Mouse (Mus musculus) hematopoietic stem cell, adult 5-6 weeks (primary cell): Measurements from ENCODE around the gene Pcp4. TPM values are rescaled to one million over a fixed set of nuclear protein-coding genes. Genes with fewer than 3 reads are reported as not detected.

Experiments used
- ATAC-seq, 2 experiments: fragments of 125-278 bp in 1 of 2; replicated peaks in 1 of 2; 2 replicates each; pipeline ENCODE4 v1.8.0; 2016 to 2017; ENCODE audit warnings: inconsistent platforms in 2 of 2, mild to moderate bottlenecking in 2 of 2, moderate number of reproducible peaks in 2 of 2, low read depth in 1 of 2, moderate TSS enrichment in 1 of 2; ENCODE audit not compliant: low FRiP score in 2 of 2, poor library complexity in 2 of 2, severe bottlenecking in 2 of 2, insufficient read depth in 1 of 2, low TSS enrichment in 1 of 2
- total RNA-seq: library from RNA; stranded (forward); fragments of 172-1452, 232-1000 nt; gene quantifications from 2 replicates; pipeline ENCODE4 v1.2.3, GENCODE M21; 2017

Gene Pcp4
- total RNA-seq, 1 experiment from 2014 or later = not detected

DNA sequence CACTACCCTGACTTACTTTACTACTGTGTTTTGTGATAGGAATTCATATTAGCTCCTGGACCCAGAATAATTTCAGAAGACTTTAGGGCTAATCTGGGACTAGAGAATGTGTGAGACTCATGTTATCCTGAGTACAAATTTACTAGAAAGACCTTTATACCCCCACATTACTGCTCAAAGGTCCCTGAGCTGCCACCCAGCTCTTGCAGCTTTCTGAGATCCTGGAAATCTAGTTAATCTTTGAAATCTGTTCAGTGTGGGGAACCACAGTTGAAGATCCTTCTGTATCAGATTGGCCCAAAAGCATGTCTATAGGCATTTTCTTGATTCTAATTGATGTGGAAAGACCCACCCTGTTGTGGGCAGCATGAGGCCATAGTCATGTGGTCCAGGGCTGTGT, 69.0 kb downstream of the Pcp4 start:
- ATAC-seq = no peak

DNA sequence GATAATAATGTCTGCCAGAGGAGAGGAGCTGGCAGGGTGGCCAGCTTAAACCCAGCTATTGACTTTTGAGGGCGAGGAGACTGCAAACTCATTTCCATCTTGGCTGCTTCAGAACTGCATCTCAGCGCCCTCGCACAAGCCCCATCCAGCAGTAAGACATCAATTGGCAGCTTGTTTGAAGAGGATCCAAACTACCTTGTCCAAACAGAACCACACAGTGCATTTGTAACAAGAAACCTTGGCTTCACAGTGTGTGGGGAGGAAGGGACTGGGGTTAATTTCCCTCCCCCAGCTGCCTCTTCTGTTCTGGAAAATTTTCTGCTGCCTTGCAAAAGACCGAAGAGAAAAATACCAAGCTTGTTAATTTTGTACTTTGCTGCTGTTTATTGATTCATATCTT, 71.7 kb downstream of the Pcp4 start:
- no peak for ATAC-seq

DNA sequence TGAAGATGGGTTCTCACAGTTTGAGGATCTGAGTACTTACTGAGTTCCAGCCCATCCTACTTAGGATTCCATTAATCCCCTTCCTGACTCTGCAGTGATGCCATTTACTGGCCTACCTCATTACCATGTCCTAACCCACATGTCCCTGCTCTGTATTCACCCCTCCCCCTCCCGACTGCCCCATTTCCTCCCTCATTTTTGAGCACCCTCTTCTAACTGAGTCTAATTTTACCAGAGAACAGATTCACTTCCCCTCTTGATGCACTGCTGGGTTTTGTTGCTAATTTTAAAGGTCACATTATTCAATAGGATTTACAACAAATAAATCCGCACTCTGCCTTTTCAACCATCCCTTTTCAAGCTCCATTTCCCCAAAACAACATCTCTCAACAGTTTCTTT, 73.7 kb downstream of the Pcp4 start:
- no peak for ATAC-seq

DNA sequence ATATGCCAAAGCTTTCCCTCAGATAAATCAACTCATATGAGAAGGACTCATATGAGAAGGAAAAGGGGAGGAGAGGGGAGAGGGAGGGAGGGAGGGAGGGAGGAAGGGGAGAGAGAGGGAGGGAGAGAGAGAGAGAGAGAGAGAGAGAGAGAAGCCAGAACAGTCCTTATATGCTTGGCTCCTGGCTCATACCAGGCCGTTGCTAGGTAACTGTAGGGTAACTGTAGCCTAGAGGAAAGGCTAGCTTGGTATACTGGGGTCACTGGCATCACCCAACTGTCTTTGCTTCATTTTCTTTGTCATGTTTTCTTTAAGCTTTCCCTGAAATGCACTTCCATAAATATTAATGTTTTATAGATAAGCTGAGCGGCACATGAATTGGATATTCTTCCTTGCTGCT, 85.3 kb downstream of the Pcp4 start:
- no peak for ATAC-seq

DNA sequence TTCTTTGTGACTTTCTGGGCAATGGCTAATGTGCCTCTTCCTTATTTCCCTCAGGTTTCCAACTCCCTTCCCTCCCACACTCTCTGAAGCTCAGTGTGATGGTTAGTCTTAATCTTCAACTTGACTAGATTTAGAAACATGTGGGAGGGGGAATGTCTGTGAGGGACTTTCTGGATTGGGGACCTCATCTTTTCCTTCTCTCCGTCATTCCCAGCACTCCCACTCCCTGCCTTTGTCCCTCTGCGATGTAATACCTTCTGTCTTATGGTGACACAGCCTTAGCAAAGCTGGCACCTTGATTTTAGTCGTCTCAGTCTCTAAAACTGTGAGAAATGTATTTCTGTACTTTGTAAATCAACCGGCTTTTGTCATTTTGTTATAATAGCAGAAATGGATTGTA, 88.0 kb downstream of the Pcp4 start:
- ATAC-seq = no peak

DNA sequence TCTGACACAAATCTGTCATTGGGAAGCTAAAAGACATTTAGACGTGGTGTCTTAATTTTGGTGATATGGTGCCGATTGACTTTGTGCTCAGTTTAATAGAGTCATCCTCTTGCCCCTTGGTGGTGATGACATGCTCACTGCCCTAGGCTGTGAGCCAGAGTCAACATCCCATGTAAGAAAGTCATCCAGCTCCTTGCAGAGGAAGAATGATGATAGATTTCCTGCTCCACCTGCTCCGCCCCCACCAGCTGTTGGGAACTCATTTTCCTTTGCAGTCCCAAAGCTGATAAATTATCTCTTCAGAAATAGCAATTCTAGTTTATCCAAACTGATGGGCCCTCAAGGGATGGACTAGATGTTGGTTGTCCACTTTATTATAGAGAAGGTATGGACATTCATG, 89.2 kb downstream of the Pcp4 start:
- ATAC-seq = no peak

DNA sequence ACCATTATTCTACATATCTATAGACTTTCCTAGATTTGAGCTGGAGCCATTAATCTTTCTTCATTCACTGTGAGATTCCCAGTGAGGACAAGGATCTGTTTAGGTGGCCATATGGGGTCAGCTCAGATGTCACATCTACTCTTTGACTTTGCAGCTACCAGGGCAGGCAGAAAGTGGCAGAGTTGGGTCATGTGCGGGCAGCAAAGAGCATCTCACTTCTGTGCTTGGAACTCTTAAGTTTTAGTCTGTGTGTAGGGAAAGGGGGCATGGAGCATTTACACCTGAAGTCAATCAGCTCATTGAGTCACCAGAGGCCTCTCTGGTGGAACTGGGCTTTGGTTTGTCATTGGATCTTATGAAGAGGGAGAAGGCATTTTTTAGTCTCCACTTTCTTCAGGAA, 90.9 kb downstream of the Pcp4 start:
- ATAC-seq = no peak

DNA sequence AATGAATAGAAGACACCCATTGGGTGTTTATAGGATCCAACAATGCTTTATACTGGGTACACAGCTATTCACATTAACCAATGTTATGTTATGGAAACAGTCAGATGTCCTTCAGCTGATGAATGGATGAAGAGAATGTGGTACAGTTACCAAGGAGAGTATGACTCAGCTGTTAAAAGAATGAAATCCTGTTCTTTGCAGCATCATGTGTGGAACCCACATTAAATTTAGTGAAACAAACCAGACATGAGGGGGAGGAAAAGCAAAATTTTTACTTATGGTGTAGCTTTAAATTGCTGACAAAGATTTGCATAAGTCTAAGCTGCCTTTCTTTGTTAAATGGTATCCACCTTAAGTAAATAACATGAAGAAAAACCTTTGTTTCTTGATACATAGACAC, 92.4 kb downstream of the Pcp4 start:
- ATAC-seq = no peak

DNA sequence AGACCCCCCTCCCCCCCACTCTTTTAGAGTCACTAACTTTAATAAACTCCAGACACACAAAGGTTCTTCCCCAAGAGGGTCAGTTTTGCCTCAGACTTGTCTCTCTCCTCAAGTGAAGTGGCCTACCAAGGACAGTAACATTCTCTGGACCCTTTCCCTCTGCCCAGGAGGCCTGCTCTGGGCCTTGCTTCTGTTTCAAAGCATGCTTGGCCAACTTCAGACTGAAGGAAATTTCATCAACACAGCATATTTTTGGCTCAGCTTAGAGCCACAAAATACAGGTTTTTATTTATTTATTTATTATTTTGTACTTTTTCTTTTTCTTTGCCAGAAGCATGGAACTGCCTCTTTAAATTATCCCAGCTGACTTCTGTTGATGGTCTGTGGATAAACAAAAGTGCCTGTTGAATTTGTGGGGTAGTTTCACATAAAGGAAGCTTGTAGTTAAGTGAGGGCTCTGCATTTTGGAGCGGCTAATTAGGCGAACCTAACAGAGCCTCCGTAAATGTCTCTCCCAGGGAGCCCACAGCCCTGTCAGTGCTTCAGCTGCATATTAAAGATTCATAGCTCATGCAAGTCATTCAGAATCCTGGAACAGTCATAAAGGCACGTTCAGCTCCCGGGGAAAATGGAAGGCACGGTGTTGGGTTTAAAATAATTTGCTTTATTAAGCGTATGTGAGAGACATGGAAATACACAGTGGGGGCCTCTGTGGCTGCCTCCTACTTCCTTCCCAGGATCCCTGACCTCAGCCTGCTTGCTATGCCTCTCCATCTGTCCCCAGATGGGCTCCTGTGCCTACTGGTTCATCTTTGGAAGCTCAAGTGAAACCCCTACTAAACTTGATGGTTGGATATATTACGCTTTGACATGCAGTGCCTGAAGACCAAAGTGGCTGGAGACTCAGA, 96.2 kb downstream of the Pcp4 start:
- ATAC-seq = no peak

DNA sequence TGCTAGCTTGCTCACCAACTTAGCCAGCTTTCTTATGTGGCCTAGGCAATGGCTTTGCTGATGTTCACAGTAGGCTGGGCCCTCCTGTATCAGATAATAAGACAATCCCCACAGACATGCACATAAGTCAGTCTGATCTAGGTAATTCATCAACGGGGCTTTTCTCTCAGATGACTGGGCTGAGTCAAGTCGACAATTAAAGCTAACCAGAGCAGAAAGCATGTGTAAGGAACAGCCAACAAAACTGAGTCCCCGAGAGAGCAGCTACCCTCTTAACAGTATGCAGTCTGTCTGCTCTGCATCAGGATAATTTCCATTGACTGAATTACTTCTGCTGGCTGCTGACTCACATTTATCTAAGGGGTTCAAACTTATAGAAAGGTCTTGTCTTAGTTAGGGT, 100.0 kb downstream of the Pcp4 start:
- no peak for ATAC-seq

Other genes with a start within 250 kb of the Pcp4 start
- 0.45 and 0.94 TPM in 2 replicates for gene B3galt5, start 231.8 kb upstream of the Pcp4 start, total RNA-seq
- gene Itgb2l, start 24.0 kb upstream of the Pcp4 start, total RNA-seq = 8.3 and 32.1 TPM in 2 replicates